Comparison of ENCODE assay signal across 16 mouse cellular contexts in genomic region chr3:88237161-88237555, GRCm38 (mm10). TPM values are rescaled to one million over a fixed set of nuclear protein-coding genes. Genes with fewer than 3 reads are reported as not detected.
DNase-seq lines count a peak whose midpoint lies in the region; ATAC-seq and TF ChIP-seq lines count a peak whose summit lies in the region.
"Had no signal": no experiment of that assay in that cellular context is flagged by ENCODE, and none has a peak within 500 bp of the region (broad histone marks: within the 10 kb centered on the region; RNA-seq: fewer than 3 reads in every experiment).

No protein-coding gene starts in this region.

- no peaks in the 10 kb centered on the region for H3K36me3 ChIP-seq in forebrain, embryonic 12.5 days (replicated peaks)
- H3K36me3 ChIP-seq in hindbrain, embryonic 14.5 days (replicated peaks; ENCODE audit: control insufficient read depth, insufficient read depth), result no peaks in the 10 kb centered on the region
- no peaks in the 10 kb centered on the region for H3K36me3 ChIP-seq in midbrain, embryonic 15.5 days (replicated peaks)
- no peaks in the 10 kb centered on the region for H3K36me3 ChIP-seq in liver, postnatal 0 days (replicated peaks; ENCODE audit: insufficient read depth, low read length)
- H3K36me3 ChIP-seq: heart, embryonic 13.5 days; liver, embryonic 15.5 days had no signal

- H3K4me1 ChIP-seq in forebrain, embryonic 12.5 days, result peaks cover 95% of the 10 kb centered on the region
- H3K4me1 ChIP-seq in hindbrain, embryonic 14.5 days (replicated peaks; ENCODE audit: control insufficient read depth, insufficient read depth, low read length), result peaks cover 56% of the 10 kb centered on the region
- H3K4me1 ChIP-seq in midbrain, embryonic 15.5 days, result peaks cover 47% of the 10 kb centered on the region
- 0 out of 2 replicates have a peak, but pooled peaks cover 2% of the 10 kb centered on the region for H3K4me1 ChIP-seq in liver, postnatal 0 days (ENCODE audit: insufficient read depth)

- 3% methylated on average over 6 of the region's 6 CpGs for WGBS in forebrain, embryonic 12.5 days
- WGBS in hindbrain, embryonic 14.5 days, result 18% methylated on average over 6 of the region's 6 CpGs
- 10% methylated on average over 6 of the region's 6 CpGs for WGBS in midbrain, embryonic 15.5 days
- 39% methylated on average over 6 of the region's 6 CpGs for WGBS in liver, postnatal 0 days (ENCODE audit: insufficient replicate concordance)

- no peak overlapping the region for H3K4me3 ChIP-seq in forebrain, embryonic 12.5 days (replicated peaks)
- H3K4me3 ChIP-seq in hindbrain, embryonic 14.5 days (replicated peaks; ENCODE audit: low read length), result no peak overlapping the region
- H3K4me3 ChIP-seq in midbrain, embryonic 15.5 days, result no peak overlapping the region
- no peak overlapping the region for H3K4me3 ChIP-seq in liver, postnatal 0 days (ENCODE audit: low read depth, low read length)
- H3K4me3 ChIP-seq: heart, embryonic 13.5 days; liver, embryonic 15.5 days; myocyte had no signal

- ATAC-seq in cerebellum, adult (ENCODE audit: insufficient number of reproducible peaks, low FRiP score, low TSS enrichment), result no peak
- 0 out of 2 replicates have a peak, but pooled peaks have one; percentile 14 for ATAC-seq in forebrain, embryonic 12.5 days (ENCODE audit: low FRiP score)
- no peak for ATAC-seq in hindbrain, embryonic 14.5 days (ENCODE audit: low FRiP score)
- ATAC-seq in midbrain, embryonic 15.5 days (replicated peaks), result no peak
- ATAC-seq in liver, postnatal 0 days, result no peak
- ATAC-seq: Patski had no signal

- H3K9me3 ChIP-seq in forebrain, embryonic 12.5 days, result no peaks in the 10 kb centered on the region
- no peaks in the 10 kb centered on the region for H3K9me3 ChIP-seq in hindbrain, embryonic 14.5 days (ENCODE audit: control insufficient read depth, low read length)
- H3K9me3 ChIP-seq in midbrain, embryonic 15.5 days, result no peaks in the 10 kb centered on the region
- H3K9me3 ChIP-seq in liver, postnatal 0 days (ENCODE audit: low read length), result no peaks in the 10 kb centered on the region
- H3K9me3 ChIP-seq: heart, embryonic 13.5 days; liver, embryonic 15.5 days had no signal

- TF ChIP-seq EP300 in liver, postnatal 0 days (IDR thresholded peaks at IDR 0.05; ENCODE audit: low read depth), result no peak

- H3K27me3 ChIP-seq in forebrain, embryonic 12.5 days, result peaks cover 61% of the 10 kb centered on the region
- H3K27me3 ChIP-seq in hindbrain, embryonic 14.5 days (ENCODE audit: control insufficient read depth, insufficient read depth, low read length), result peaks cover 13% of the 10 kb centered on the region; the same call in 1 of the 2 replicates
- peaks cover 16% of the 10 kb centered on the region; the same call in 1 of the 2 replicates for H3K27me3 ChIP-seq in midbrain, embryonic 15.5 days (replicated peaks)
- peaks cover 70% of the 10 kb centered on the region for H3K27me3 ChIP-seq in liver, postnatal 0 days (ENCODE audit: insufficient read depth, low read length)

- peak; percentile 16 to 18 for DNase-seq in cerebellum, postnatal 10 days
- DNase-seq in hindbrain, embryonic 14.5 days (ENCODE audit: low spot score), result no peak
- DNase-seq in embryo, embryonic 10 days (ENCODE audit: low spot score), result no peak
- DNase-seq in liver, postnatal 0 days, result no peak
- DNase-seq in frontal cortex, postnatal 14 days (ENCODE audit: low spot score in 2 of 2), result no peak
- DNase-seq: gastrocnemius, postnatal 36 days had no signal

- peak overlapping the region; percentile 99 for H3K27ac ChIP-seq in forebrain, embryonic 12.5 days
- peak overlapping the region; percentile 76 for H3K27ac ChIP-seq in hindbrain, embryonic 14.5 days
- peak overlapping the region; percentile 71 for H3K27ac ChIP-seq in midbrain, embryonic 15.5 days
- no peak overlapping the region for H3K27ac ChIP-seq in liver, postnatal 0 days (ENCODE audit: low read depth)
- H3K27ac ChIP-seq: heart, embryonic 13.5 days; kidney, postnatal 0 days; liver, embryonic 15.5 days; macrophage had no signal

- no peak for TF ChIP-seq CTCF in liver, postnatal 0 days (IDR thresholded peaks at IDR 0.05; ENCODE audit: low read depth)

- H3K9ac ChIP-seq in forebrain, embryonic 12.5 days, result no peak overlapping the region; the same call in 1 of the 2 replicates
- no peak overlapping the region for H3K9ac ChIP-seq in hindbrain, embryonic 14.5 days
- H3K9ac ChIP-seq in midbrain, embryonic 15.5 days, result no peak overlapping the region
- no peak overlapping the region for H3K9ac ChIP-seq in liver, postnatal 0 days (replicated peaks)
- H3K9ac ChIP-seq: heart, embryonic 13.5 days; liver, embryonic 15.5 days had no signal

- H3K4me2 ChIP-seq in forebrain, embryonic 12.5 days, result peak overlapping the region; percentile 13; the same call in 1 of the 2 replicates
- H3K4me2 ChIP-seq in hindbrain, embryonic 14.5 days (replicated peaks), result no peak overlapping the region
- no peak overlapping the region for H3K4me2 ChIP-seq in midbrain, embryonic 15.5 days
- H3K4me2 ChIP-seq in liver, postnatal 0 days (ENCODE audit: low read depth, low read length), result no peak overlapping the region
- H3K4me2 ChIP-seq: heart, embryonic 13.5 days had no signal

RNA-seq across cellular contexts. Expression of gene Rhbg, which starts 17.4 kb away (rescaled TPM):
- 0.28 TPM in 1 of 2 replicates, not detected in the other for polyA plus RNA-seq in forebrain, embryonic 12.5 days (2016; fragmentation: Nextera tagmentation; extraction: Ambion mirVana)
- polyA plus RNA-seq in hindbrain, embryonic 14.5 days (2014; fragmentation: Nextera tagmentation; extraction: Ambion mirVana), result 0.48 and 0.76 TPM in 2 replicates
- polyA plus RNA-seq in midbrain, embryonic 15.5 days (2015; fragmentation: Nextera tagmentation; extraction: Ambion mirVana), result 0.14 TPM in 2 replicates
- polyA plus RNA-seq in liver, postnatal 0 days (2015; fragmentation: Nextera tagmentation; extraction: Ambion mirVana), result 6.5 and 7.0 TPM in 2 replicates
- polyA plus RNA-seq: macrophage, myocyte, Patski had no signal

RNA-seq across cellular contexts. Expression of gene Gm38392, which starts 49.9 kb away (rescaled TPM):
- 0.31 TPM in 1 of 2 replicates, not detected in the other for polyA plus RNA-seq in forebrain, embryonic 12.5 days (2016; fragmentation: Nextera tagmentation; extraction: Ambion mirVana)
- 0.37 TPM in 1 of 2 replicates, not detected in the other for polyA plus RNA-seq in hindbrain, embryonic 14.5 days (2014; fragmentation: Nextera tagmentation; extraction: Ambion mirVana)
- polyA plus RNA-seq in midbrain, embryonic 15.5 days (2015; fragmentation: Nextera tagmentation; extraction: Ambion mirVana), result not detected in 2 replicates
- 0.64 and 1.0 TPM in 2 replicates for polyA plus RNA-seq in liver, postnatal 0 days (2015; fragmentation: Nextera tagmentation; extraction: Ambion mirVana)
- polyA plus RNA-seq: embryonic facial prominence, embryonic 14.5 days; heart, embryonic 13.5 days; macrophage had no signal

RNA-seq across cellular contexts. Expression of gene Tsacc, which starts 59.6 kb away (rescaled TPM):
- 11.4 and 11.7 TPM in 2 replicates for polyA plus RNA-seq in forebrain, embryonic 12.5 days (2016; fragmentation: Nextera tagmentation; extraction: Ambion mirVana)
- polyA plus RNA-seq in hindbrain, embryonic 14.5 days (2014; fragmentation: Nextera tagmentation; extraction: Ambion mirVana), result 5.8 and 8.5 TPM in 2 replicates
- 8.7 and 9.9 TPM in 2 replicates for polyA plus RNA-seq in midbrain, embryonic 15.5 days (2015; fragmentation: Nextera tagmentation; extraction: Ambion mirVana)
- polyA plus RNA-seq in liver, postnatal 0 days (2015; fragmentation: Nextera tagmentation; extraction: Ambion mirVana), result 6.2 and 7.0 TPM in 2 replicates

RNA-seq across cellular contexts. Expression of gene Cct3, which starts 59.8 kb away (rescaled TPM):
- 627 and 646 TPM in 2 replicates for polyA plus RNA-seq in forebrain, embryonic 12.5 days (2016; fragmentation: Nextera tagmentation; extraction: Ambion mirVana)
- polyA plus RNA-seq in hindbrain, embryonic 14.5 days (2014; fragmentation: Nextera tagmentation; extraction: Ambion mirVana), result 455 and 498 TPM in 2 replicates
- polyA plus RNA-seq in midbrain, embryonic 15.5 days (2015; fragmentation: Nextera tagmentation; extraction: Ambion mirVana), result 442 and 444 TPM in 2 replicates
- polyA plus RNA-seq in liver, postnatal 0 days (2015; fragmentation: Nextera tagmentation; extraction: Ambion mirVana), result 138 and 151 TPM in 2 replicates

Comparison
In these comparisons a context has a peak if more than half of its experiments do, and no peak if none do; other contexts are left out.
1. DNase-seq: peak in cerebellum, postnatal 10 days (2 of 2); none in hindbrain, embryonic 14.5 days (single experiment), embryo, embryonic 10 days (single experiment), liver, postnatal 0 days (single experiment) and frontal cortex, postnatal 14 days (0 of 2).